Mouse (Mus musculus) E14TG2a.4 (cell line): ENCODE results near the gene Vps8.

Source experiments
- CTCF ChIP-seq: conservative IDR thresholded peaks from 2 replicates; pipeline ENCODE4 v1.5.1; 2014; ENCODE audit warnings: low read length
- NANOG ChIP-seq: IDR thresholded peaks from 2 replicates; pipeline ENCODE4 v1.6.1; 2014; ENCODE audit warnings: borderline replicate concordance, low read length, mixed read lengths
- POU5F1 ChIP-seq: IDR thresholded peaks from 2 replicates; pipeline ENCODE4 v1.6.1; 2014; ENCODE audit warnings: low read length, borderline replicate concordance

DNA sequence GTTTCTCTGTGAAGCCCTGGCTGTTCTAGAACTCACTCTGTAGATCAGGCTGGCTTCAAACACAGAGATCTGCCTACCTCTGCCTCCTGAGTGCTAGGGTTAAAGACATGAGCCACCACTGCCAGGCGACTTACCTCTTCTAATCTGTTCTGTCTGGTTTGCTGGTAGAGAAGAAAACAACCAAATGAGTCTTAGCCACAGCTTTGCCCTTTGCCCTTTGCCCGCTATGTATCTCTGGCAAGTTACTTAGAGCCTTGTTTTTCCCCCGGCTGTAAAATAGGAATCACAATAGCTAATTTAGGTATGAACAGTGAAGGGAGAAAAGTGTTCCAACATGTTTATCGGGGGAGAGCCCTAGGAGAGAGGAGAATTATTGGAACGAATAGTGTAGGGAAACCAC, 18.3 kb upstream of the Vps8 start:
- TF ChIP-seq CTCF (no peak), NANOG (no peak), POU5F1 (no peak)
